Mouse (Mus musculus) limb, embryonic 11.5 days (tissue): ENCODE measurements at regions not wholly inside any gene's neighbourhood (a gene's known extent, or its start where the extent isn't known, plus 50 kb on each side); places are given as distances from the start of the nearest gene placed in this dataset.
"Not testable (repeated sequence)": the region's sequence is repeated elsewhere in the genome, so short reads cannot be mapped to it uniquely, and the experiment has no call there.

Source experiments
- ATAC-seq: fragments of 200-750 bp; cut with Nextera tagmentation; 2 replicates; pipeline ENCODE4 v1.8.0; 2017; ENCODE audit warnings: low read depth; ENCODE audit not compliant: insufficient number of reproducible peaks, low FRiP score, low TSS enrichment
- DNase-seq: peaks from one replicate; pipeline ENCODE4 v3.0.0-alpha.2; 2015; ENCODE audit warnings: low spot score
- H3K27ac ChIP-seq: fragments of 300-500 bp; sonication (generic); replicated peaks from 2 replicates; pipeline ENCODE4 v1.5.1; 2014; ENCODE audit warnings: low read depth, mild to moderate bottlenecking, low read length
- H3K27me3 ChIP-seq: fragments of 300-500 bp; sonication (generic); 2 replicates; pipeline ENCODE4 v1.6.1; 2014; ENCODE audit warnings: mild to moderate bottlenecking, low read length, mixed read lengths; ENCODE audit not compliant: control insufficient read depth, insufficient read depth
- H3K36me3 ChIP-seq: fragments of 300-500 bp; sonication (generic); 2 replicates; pipeline ENCODE4 v1.6.1; 2014; ENCODE audit warnings: mild to moderate bottlenecking, low read length, moderate library complexity, mixed read lengths; ENCODE audit not compliant: control insufficient read depth, insufficient read depth
- H3K4me1 ChIP-seq: fragments of 300-500 bp; sonication (generic); 2 replicates; pipeline ENCODE4 v1.6.1; 2014; ENCODE audit warnings: low read length, mixed read lengths; ENCODE audit not compliant: control insufficient read depth, insufficient read depth
- H3K4me2 ChIP-seq: fragments of 300-500 bp; sonication (generic); 2 replicates; pipeline ENCODE4 v1.6.1; 2014; ENCODE audit warnings: low read depth, mild to moderate bottlenecking, moderate library complexity; ENCODE audit not compliant: severe bottlenecking
- H3K4me3 ChIP-seq: fragments of 300-500 bp; sonication (generic); 2 replicates; pipeline ENCODE4 v1.5.1; 2014; ENCODE audit warnings: low read depth, low read length
- H3K9ac ChIP-seq: fragments of 300-500 bp; sonication (generic); 2 replicates; pipeline ENCODE4 v1.6.1; 2014; ENCODE audit warnings: mild to moderate bottlenecking, low read length
- H3K9me3 ChIP-seq: fragments of 300-500 bp; sonication (generic); 2 replicates; pipeline ENCODE4 v1.6.1; 2016; ENCODE audit warnings: low read length; ENCODE audit not compliant: control insufficient read depth
- whole genome bisulfite sequencing: fragments of 180-500 bp; shearing (Covaris S2); extraction: QIAGEN DNeasy Blood & Tissue Kit; methylation state at CpG from one replicate; pipeline ENCODE4 v1.1.7; 2014; 5-methylcytosine and 5-hydroxymethylcytosine counted together

DNA sequence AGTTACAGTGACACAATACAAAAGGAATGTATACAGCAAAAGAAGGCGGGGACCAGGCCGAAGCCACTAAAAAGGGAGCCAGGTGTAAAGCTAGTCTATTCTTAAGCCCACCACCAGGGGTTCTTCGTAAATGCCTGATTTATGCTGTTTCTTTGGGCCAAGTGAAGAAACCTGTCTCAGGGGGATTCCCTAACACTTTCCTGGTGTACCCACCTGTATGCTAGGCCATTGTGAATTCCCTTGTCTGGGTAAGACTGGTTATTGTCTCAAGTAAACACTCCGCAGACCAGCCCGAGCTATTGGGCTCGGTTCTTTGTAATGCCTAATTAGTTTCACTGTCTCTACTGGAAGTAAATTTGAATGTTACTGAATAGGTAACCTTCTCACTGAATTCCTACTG, 722.3 kb upstream of the Impad1 start:
- 80% methylated on average over 6 of the region's 6 CpGs for WGBS
- ATAC-seq, H3K4me3 ChIP-seq, H3K27ac ChIP-seq, H3K9me3 ChIP-seq, DNase-seq, H3K27me3 ChIP-seq, H3K4me1 ChIP-seq, H3K9ac ChIP-seq, H3K4me2 ChIP-seq, H3K36me3 ChIP-seq: not testable (repeated sequence)

DNA sequence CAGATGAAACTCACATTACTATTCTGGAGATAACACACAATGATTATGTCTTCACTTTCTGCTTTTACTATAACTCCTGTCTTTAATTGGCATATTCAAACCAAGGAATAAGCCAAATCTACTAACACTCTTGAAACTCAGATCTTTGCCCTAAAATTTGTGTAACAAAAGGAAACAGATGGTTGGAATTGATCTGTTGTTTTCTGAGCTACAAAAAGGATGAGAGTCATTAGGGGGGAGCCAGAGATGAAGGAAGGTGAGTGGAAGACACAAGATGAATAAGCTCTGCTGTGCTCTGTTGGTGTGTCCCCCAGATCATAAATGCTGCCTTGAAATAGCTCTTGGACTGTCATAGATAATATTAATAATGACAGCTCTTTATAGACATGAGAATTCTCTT, 718.6 kb upstream of the Impad1 start:
- H3K36me3 ChIP-seq = no peaks in the 10 kb centered on the region
- H3K4me1 ChIP-seq = no peaks in the 10 kb centered on the region
- no peak overlapping the region for H3K9ac ChIP-seq
- H3K9me3 ChIP-seq = no peaks in the 10 kb centered on the region
- H3K4me3 ChIP-seq = no peak overlapping the region
- H3K27ac ChIP-seq = no peak overlapping the region
- DNase-seq = no peak
- no peak overlapping the region for H3K4me2 ChIP-seq
- H3K27me3 ChIP-seq = no peaks in the 10 kb centered on the region
- ATAC-seq = no peak

DNA sequence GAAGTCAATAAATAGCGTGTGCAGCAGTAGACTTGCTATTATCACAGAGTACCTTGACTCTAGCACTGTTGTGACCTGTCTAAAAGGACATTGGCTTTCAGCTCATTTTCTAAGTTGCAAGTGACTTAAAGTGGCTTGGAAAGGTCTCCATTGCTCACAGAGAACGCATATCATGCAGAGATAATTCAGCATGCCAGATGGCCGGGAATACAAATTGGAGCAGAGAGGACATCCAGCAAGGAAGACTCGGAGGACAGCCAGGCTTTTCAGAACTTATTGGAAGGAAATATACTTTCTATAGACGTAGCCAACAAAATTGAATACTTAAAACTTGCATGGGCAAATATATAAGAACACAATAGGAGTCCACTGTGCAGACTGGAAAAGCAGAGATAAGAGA, 716.2 kb upstream of the Impad1 start:
- Histone ChIP-seq H3K4me2 (no peak overlapping the region), H3K4me3 (no peak overlapping the region), H3K27ac (no peak overlapping the region), H3K9ac (no peak overlapping the region), H3K9me3 (no peaks in the 10 kb centered on the region), H3K36me3 (no peaks in the 10 kb centered on the region), H3K4me1 (no peaks in the 10 kb centered on the region), H3K27me3 (no peaks in the 10 kb centered on the region)
- ATAC-seq = no peak
- DNase-seq = no peak
- 87% methylated on average over 5 of the region's 5 CpGs for WGBS

DNA sequence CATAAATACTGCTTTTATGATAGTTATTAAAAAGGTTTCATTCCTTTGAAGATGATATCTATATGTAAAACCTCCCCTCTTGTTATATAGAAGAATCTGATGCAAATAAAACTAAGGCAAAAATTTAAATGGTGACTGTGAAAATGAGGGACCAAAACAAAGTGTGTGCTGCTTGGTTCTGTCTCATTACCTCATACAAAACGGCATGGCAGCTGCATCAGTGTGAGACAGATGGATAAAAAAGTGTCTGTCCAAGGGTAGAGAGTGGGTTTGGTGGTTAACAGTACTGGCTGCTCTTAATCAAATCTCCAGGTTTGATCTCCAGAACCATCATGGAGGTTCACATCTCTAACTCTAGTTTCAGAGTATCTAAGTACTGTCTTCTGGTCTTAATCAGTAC, 701.9 kb upstream of the Impad1 start:
- Histone ChIP-seq H3K4me1 (no peaks in the 10 kb centered on the region), H3K27ac (no peak overlapping the region), H3K4me3 (no peak overlapping the region), H3K27me3 (no peaks in the 10 kb centered on the region), H3K9me3 (no peaks in the 10 kb centered on the region), H3K4me2 (no peak overlapping the region), H3K9ac (no peak overlapping the region), H3K36me3 (no peaks in the 10 kb centered on the region)
- 54% methylated on average over 1 of the region's 1 CpGs for WGBS
- no peak for ATAC-seq
- no peak for DNase-seq

DNA sequence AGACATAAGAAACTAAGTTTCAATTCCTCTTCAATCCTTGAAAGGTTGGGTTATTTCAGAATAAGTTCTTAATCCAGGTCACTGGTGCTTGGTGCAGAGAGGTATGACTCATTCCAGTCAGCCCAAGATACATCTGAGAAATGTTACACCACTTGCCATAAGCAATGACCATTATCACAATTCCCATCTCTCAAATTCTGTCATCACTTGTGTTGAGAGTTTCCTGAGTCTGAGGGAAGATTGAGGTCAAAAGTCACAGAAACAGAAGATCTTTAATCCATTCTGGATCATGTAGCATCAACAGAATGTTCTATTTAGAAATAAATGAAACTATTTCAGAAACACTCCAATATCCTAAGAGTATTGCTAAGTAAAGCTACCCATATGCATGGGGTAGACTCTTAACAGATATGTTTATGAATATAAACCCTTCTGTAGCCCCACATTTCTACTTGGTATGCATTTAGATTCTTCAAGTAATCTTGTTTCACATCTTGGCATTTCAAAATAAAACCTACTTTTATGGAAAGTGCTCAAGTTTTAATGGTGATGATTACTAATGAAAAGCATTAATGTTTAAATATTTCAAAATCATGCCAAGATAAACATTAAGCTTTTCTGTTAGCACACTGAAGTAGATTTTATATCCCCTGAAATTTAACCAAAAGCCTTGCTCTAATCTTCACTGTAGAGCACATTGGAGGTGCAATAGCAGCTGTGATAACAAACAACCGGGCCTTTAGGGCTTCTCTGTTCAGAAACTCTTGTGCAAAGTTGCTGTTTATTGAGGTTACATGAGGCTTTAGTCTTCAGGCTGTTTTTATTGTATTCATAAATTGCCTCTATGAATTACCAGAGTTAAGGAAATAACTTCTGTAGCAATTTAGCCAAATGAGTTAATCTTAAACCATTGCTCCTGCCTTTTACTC, 701.2 kb upstream of the Impad1 start:
- no peak for DNase-seq
- ATAC-seq = no peak
- Histone ChIP-seq H3K4me3 (no peak overlapping the region), H3K27me3 (no peaks in the 10 kb centered on the region), H3K27ac (no peak overlapping the region), H3K36me3 (no peaks in the 10 kb centered on the region), H3K4me2 (no peak overlapping the region), H3K9ac (no peak overlapping the region), H3K4me1 (no peaks in the 10 kb centered on the region), H3K9me3 (no peaks in the 10 kb centered on the region)
- 41% methylated on average over 1 of the region's 1 CpGs for WGBS

DNA sequence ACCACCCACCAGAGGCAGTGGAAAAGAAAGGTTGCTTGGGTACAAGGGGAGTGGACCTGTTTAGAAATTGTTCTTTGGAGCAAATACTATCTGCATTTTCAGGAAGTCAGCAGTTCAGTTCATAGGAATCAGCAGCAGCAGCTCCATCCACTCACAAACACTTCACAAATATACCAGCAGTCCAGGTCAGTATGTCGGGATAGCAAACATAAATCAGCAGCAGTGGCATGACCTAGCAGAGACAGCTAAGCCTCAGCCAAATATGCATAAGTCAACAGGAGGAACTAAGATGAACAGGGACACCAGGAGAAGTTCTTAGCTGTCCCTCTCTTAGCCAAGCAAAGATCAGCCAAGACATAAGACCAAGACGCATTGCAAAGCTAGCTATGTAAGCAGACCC, 693.6 kb upstream of the Impad1 start:
- H3K4me3 ChIP-seq = no peak overlapping the region
- H3K36me3 ChIP-seq = no peaks in the 10 kb centered on the region
- DNase-seq = no peak
- H3K27me3 ChIP-seq = no peaks in the 10 kb centered on the region
- ATAC-seq = no peak
- H3K4me1 ChIP-seq = no peaks in the 10 kb centered on the region
- no peak overlapping the region for H3K9ac ChIP-seq
- no peak overlapping the region for H3K27ac ChIP-seq
- WGBS = 85% methylated on average over 2 of the region's 2 CpGs
- no peak overlapping the region for H3K4me2 ChIP-seq
- H3K9me3 ChIP-seq = no peaks in the 10 kb centered on the region

DNA sequence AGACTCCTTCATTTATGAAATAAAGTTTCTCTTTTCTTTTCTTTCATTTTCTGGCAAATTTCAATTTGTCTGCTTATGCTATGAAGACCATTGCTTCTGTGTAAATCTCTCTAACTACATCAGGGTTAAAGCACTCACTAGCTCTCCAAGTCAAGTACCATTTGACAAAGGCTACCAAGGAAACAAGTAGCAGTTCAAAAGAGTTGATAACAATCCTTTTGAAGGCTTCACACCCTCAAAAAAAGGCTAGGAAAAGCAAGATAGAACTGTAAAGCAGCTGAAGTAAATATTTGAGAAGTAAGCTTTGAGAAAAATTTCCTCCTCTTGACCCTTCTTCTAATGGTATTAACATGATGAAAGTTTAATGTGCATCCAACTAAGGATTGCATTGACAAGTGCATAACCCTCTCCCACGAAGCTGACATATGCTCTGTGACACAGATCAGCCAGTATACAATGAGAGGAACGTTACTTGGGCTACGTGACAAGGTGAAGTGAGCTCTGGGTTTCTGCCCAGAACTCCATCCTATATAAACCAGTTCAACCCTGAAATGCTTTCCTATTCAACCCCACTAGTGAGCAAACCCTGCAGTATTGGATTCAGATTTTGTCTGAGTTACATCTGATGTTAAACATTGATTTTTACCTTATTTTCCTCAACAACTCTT, 678.9 kb upstream of the Impad1 start:
- no peak for DNase-seq

DNA sequence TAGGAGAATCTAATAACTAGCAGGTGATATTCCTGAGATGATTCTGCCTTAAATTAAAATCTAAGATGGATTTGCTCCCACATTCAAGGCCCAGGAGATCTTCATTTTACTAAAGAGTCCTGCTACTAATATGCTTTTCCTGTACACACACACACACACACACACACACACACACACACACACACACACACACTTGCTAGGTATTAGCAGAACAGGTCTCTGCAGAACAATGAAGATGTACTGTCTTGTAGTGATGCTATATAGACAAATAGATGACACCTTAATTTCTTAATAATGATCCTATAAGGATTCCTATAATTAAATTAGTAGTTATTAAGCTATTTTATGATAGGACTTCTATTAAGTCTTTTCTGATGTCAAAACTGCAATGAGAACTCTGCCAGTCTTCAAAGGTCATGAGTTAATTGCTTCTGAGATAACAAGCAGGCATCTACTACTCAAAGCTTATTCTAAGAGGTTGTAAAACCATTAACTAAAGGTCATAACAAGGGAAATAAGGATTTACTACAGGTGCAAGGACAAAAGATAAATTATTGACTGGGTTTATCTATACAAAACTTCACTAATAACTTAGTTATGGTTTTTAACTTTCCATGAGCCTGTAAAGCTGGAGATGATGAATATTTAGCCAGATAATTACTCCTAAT, 666.0 kb upstream of the Impad1 start:
- no peaks in the 10 kb centered on the region for H3K9me3 ChIP-seq
- no peak overlapping the region for H3K27ac ChIP-seq
- ATAC-seq = no peak
- no peak overlapping the region for H3K9ac ChIP-seq
- no peaks in the 10 kb centered on the region for H3K27me3 ChIP-seq
- no peaks in the 10 kb centered on the region for H3K4me1 ChIP-seq
- DNase-seq = no peak
- no peak overlapping the region for H3K4me2 ChIP-seq
- H3K36me3 ChIP-seq = no peaks in the 10 kb centered on the region
- H3K4me3 ChIP-seq = no peak overlapping the region

More for the DNA sequence above, 678.9 kb upstream of the Impad1 start:
- Histone ChIP-seq H3K4me3 (no peak overlapping the region), H3K4me2 (no peak overlapping the region), H3K36me3 (no peaks in the 10 kb centered on the region), H3K27me3 (no peaks in the 10 kb centered on the region), H3K9ac (no peak overlapping the region), H3K9me3 (no peaks in the 10 kb centered on the region), H3K27ac (no peak overlapping the region), H3K4me1 (no peaks in the 10 kb centered on the region)
- no peak for ATAC-seq
- WGBS = 80% methylated on average over 3 of the region's 3 CpGs
